Mouse (Mus musculus) liver, embryonic 14.5 days (tissue): ENCODE results near the gene Pcdh15. TPM values are rescaled to one million over a fixed set of nuclear protein-coding genes. Genes with fewer than 3 reads are reported as not detected.

Experiments
- ATAC-seq: fragments of 200-750 bp; cut with Nextera tagmentation; 2 replicates; pipeline ENCODE4 v1.8.0; 2017; ENCODE audit warnings: moderate number of reproducible peaks, mild to moderate bottlenecking, moderate library complexity; ENCODE audit not compliant: insufficient read depth
- DNase-seq, 3 experiments: peaks; one replicate each; pipeline ENCODE4 v3.0.0-alpha.2; 2012 to 2013; ENCODE audit warnings: low read depth in 3 of 3, low spot score in 3 of 3
- H3K27ac ChIP-seq: fragments of 300-500 bp; sonication (generic); 2 replicates; pipeline ENCODE4 v1.5.1; 2014; ENCODE audit warnings: moderate library complexity, mild to moderate bottlenecking, control low read depth, inconsistent platforms
- H3K27me3 ChIP-seq: fragments of 300-500 bp; sonication (generic); 2 replicates; pipeline ENCODE4 v1.6.1; 2014; ENCODE audit warnings: mild to moderate bottlenecking, low read length, moderate library complexity; ENCODE audit not compliant: control insufficient read depth, insufficient read depth
- H3K36me3 ChIP-seq: fragments of 300-500 bp; sonication (generic); replicated peaks from 2 replicates; pipeline ENCODE4 v1.6.1; 2014; ENCODE audit warnings: low read depth; ENCODE audit not compliant: control insufficient read depth, insufficient read depth
- H3K4me1 ChIP-seq, 2 experiments: fragments of 200-500 bp in 1 of 2; fragments of 300-500 bp in 1 of 2; sonication (generic) in 1 of 2; replicated peaks; 2 replicates each; pipeline ENCODE4 v1.6.1; 2012 to 2014; ENCODE audit warnings: antibody characterized with exemption in 1 of 2, inconsistent platforms in 1 of 2, low read length in 1 of 2; ENCODE audit not compliant: control insufficient read depth in 2 of 2, insufficient read depth in 2 of 2
- H3K4me2 ChIP-seq: fragments of 300-500 bp; sonication (generic); 2 replicates; pipeline ENCODE4 v1.6.1; 2014; ENCODE audit warnings: low read depth, mild to moderate bottlenecking, control low read depth, moderate library complexity
- H3K4me3 ChIP-seq, 2 experiments: fragments of 200-500 bp in 1 of 2; fragments of 300-500 bp in 1 of 2; sonication (generic) in 1 of 2; 2 replicates each; pipeline ENCODE4 v1.5.1; 2012 to 2014; ENCODE audit warnings: low read depth in 2 of 2, low read length in 2 of 2, mild to moderate bottlenecking in 2 of 2, control low read depth in 1 of 2, inconsistent platforms in 1 of 2, moderate library complexity in 1 of 2; ENCODE audit not compliant: insufficient read depth in 1 of 2
- H3K9ac ChIP-seq: fragments of 300-500 bp; sonication (generic); replicated peaks from 2 replicates; pipeline ENCODE4 v1.6.1; 2014; ENCODE audit warnings: mild to moderate bottlenecking, control low read depth, moderate library complexity
- H3K9me3 ChIP-seq: fragments of 300-500 bp; sonication (generic); 2 replicates; pipeline ENCODE4 v1.6.1; 2016; ENCODE audit warnings: low read length, mixed read lengths; ENCODE audit not compliant: control insufficient read depth
- CTCF ChIP-seq: IDR thresholded peaks from 2 replicates; pipeline ENCODE4 v1.5.1; 2016; ENCODE audit warnings: antibody characterized with exemption, low read depth, control low read depth
- EP300 ChIP-seq: IDR thresholded peaks from 2 replicates; pipeline ENCODE4 v1.6.1; 2016; ENCODE audit warnings: antibody characterized with exemption, low read depth
- WGBS: fragments of 180-500 bp; shearing (Covaris S2); extraction: QIAGEN DNeasy Blood & Tissue Kit; methylation state at CpG from one replicate; pipeline ENCODE4 v1.1.7; 2014; ENCODE audit not compliant: insufficient replicate concordance; 5-methylcytosine and 5-hydroxymethylcytosine counted together
- polyA plus RNA-seq, 2 experiments: library from polyadenylated mRNA; depleted of rRNA in 1 of 2; stranded (reverse) in 1 of 2; unstranded in 1 of 2; fragments of >200 nt; fragmentation: Nextera tagmentation in 1 of 2; extraction: Ambion mirVana in 1 of 2; gene quantifications; 2 replicates each; pipeline versions ENCODE4 v1.2.1 to v1.2.3; 2012 to 2014

The Pcdh15 gene
- polyA plus RNA-seq, 2 experiments: 0.02 TPM; not detected in 1

- TF ChIP-seq EP300 (no peak), CTCF (no peak)
- DNase-seq: no peak
Observed at GRCm38 (mm10) chr10:73938989-73939388, 839.8 kb downstream of the Pcdh15 start.

GRCm38 (mm10) chr10:73947799-73948198 lies 848.7 kb downstream of the Pcdh15 start:
- DNase-seq: no peak
- TF ChIP-seq CTCF (no peak), EP300 (no peak)
- Histone ChIP-seq H3K27me3 (no peaks in the 10 kb centered on the region), H3K4me1 (no peaks in the 10 kb centered on the region), H3K27ac (no peak overlapping the region), H3K9me3 (no peaks in the 10 kb centered on the region), H3K9ac (no peak overlapping the region), H3K4me2 (no peak overlapping the region), H3K36me3 (no peaks in the 10 kb centered on the region), H3K4me3 (no peak overlapping the region)
- no peak for ATAC-seq
- WGBS: 61% methylated on average over 2 of the region's 2 CpGs

More at GRCm38 (mm10) chr10:73938989-73939388, 839.8 kb downstream of the Pcdh15 start:
- ATAC-seq: no peak
- H3K4me2 ChIP-seq: no peak overlapping the region
- no peak overlapping the region for H3K9ac ChIP-seq
- no peaks in the 10 kb centered on the region for H3K36me3 ChIP-seq
- 58% methylated on average over 3 of the region's 3 CpGs for WGBS
- H3K27me3 ChIP-seq: no peaks in the 10 kb centered on the region
- H3K27ac ChIP-seq: no peak overlapping the region
- H3K9me3 ChIP-seq: no peaks in the 10 kb centered on the region
- no peak overlapping the region for H3K4me3 ChIP-seq
- no peaks in the 10 kb centered on the region for H3K4me1 ChIP-seq

GRCm38 (mm10) chr10:73953362-73953761 lies 854.2 kb downstream of the Pcdh15 start:
- no peak overlapping the region for H3K9ac ChIP-seq
- ATAC-seq: no peak
- H3K27me3 ChIP-seq: no peaks in the 10 kb centered on the region
- H3K36me3 ChIP-seq: no peaks in the 10 kb centered on the region
- no peaks in the 10 kb centered on the region for H3K4me1 ChIP-seq
- H3K4me2 ChIP-seq: no peak overlapping the region
- no peak overlapping the region for H3K4me3 ChIP-seq
- H3K27ac ChIP-seq: no peak overlapping the region
- TF ChIP-seq CTCF (no peak), EP300 (no peak)
- no peak for DNase-seq
- no peaks in the 10 kb centered on the region for H3K9me3 ChIP-seq
- WGBS: 56% methylated on average over 4 of the region's 4 CpGs

- 68% methylated on average over 5 of the region's 5 CpGs for WGBS
- no peak overlapping the region for H3K4me2 ChIP-seq
- no peak overlapping the region for H3K27ac ChIP-seq
Observed at GRCm38 (mm10) chr10:73984057-73984456, 884.9 kb downstream of the Pcdh15 start.

GRCm38 (mm10) chr10:74008836-74009235 lies 909.7 kb downstream of the Pcdh15 start:
- Histone ChIP-seq H3K27me3 (no peaks in the 10 kb centered on the region), H3K9ac (no peak overlapping the region), H3K9me3 (no peaks in the 10 kb centered on the region), H3K4me1 (no peaks in the 10 kb centered on the region), H3K4me2 (no peak overlapping the region), H3K27ac (no peak overlapping the region), H3K36me3 (no peaks in the 10 kb centered on the region), H3K4me3 (no peak overlapping the region)
- DNase-seq (no peak), ATAC-seq (no peak)
- no peak for TF ChIP-seq EP300
- TF ChIP-seq CTCF: no peak
- 18% methylated on average over 1 of the region's 1 CpGs for WGBS

More at GRCm38 (mm10) chr10:73984057-73984456, 884.9 kb downstream of the Pcdh15 start:
- no peaks in the 10 kb centered on the region for H3K27me3 ChIP-seq
- no peak overlapping the region for H3K4me3 ChIP-seq
- H3K9ac ChIP-seq: no peak overlapping the region
- DNase-seq (no peak), ATAC-seq (no peak)
- no peaks in the 10 kb centered on the region for H3K36me3 ChIP-seq
- no peaks in the 10 kb centered on the region for H3K9me3 ChIP-seq
- no peaks in the 10 kb centered on the region for H3K4me1 ChIP-seq
- TF ChIP-seq CTCF (no peak), EP300 (no peak)
